Mouse (Mus musculus) heart, adult 2 months (tissue): Measurements from ENCODE around the gene Spag16. TPM values are rescaled to one million over a fixed set of nuclear protein-coding genes. Genes with fewer than 3 reads are reported as not detected.

ENCODE experiments used
- DNase-seq, 2 experiments: peaks; one replicate each; pipeline ENCODE4 v3.0.0; 2021
- H3K27ac ChIP-seq: fragments of 200-600 bp; 2 replicates; pipeline ENCODE4 v1.8.1; 2022
- H3K27me3 ChIP-seq: fragments of 200-500 bp; 2 replicates; pipeline ENCODE4 v1.6.1; 2012; ENCODE audit warnings: mild to moderate bottlenecking, low read length, inconsistent platforms, mixed read lengths; ENCODE audit not compliant: control insufficient read depth, insufficient read depth
- H3K36me3 ChIP-seq: fragments of 200-500 bp; 2 replicates; pipeline ENCODE4 v1.6.1; 2012; ENCODE audit warnings: low read length, inconsistent platforms; ENCODE audit not compliant: control insufficient read depth, insufficient read depth
- H3K4me1 ChIP-seq: fragments of 200-500 bp; 2 replicates; pipeline ENCODE4 v1.6.1; 2011; ENCODE audit warnings: low read length; ENCODE audit not compliant: control insufficient read depth, insufficient read depth
- H3K4me3 ChIP-seq: fragments of 200-600 bp; 2 replicates; pipeline ENCODE4 v1.8.1; 2022
- H3K79me2 ChIP-seq: fragments of 200-500 bp; replicated peaks from 2 replicates; pipeline ENCODE4 v1.6.1; 2012; ENCODE audit warnings: mild to moderate bottlenecking, inconsistent platforms, low read length, moderate library complexity, mixed read lengths; ENCODE audit not compliant: control insufficient read depth, insufficient read depth
- H3K9ac ChIP-seq: fragments of 200-500 bp; 2 replicates; pipeline ENCODE4 v1.6.1; 2012; ENCODE audit warnings: low read depth, mild to moderate bottlenecking, control low read depth, inconsistent platforms, low read length, mixed read lengths
- CTCF ChIP-seq: fragments of 200-600 bp; IDR thresholded peaks from 2 replicates; pipeline ENCODE4 v1.8.1; 2022; ENCODE audit warnings: antibody characterized with exemption, mild to moderate bottlenecking, moderate library complexity
- EP300 ChIP-seq: fragments of 200-500 bp; IDR thresholded peaks from 2 replicates; pipeline ENCODE4 v1.6.1; 2011; ENCODE audit warnings: low read depth, low read length, control low read depth; ENCODE audit not compliant: insufficient read depth
- POLR2A ChIP-seq: fragments of 200-500 bp; IDR thresholded peaks from 2 replicates; pipeline ENCODE4 v1.6.1; 2011; ENCODE audit warnings: mild to moderate bottlenecking, low read depth, low read length, control low read depth; ENCODE audit not compliant: insufficient read depth
- WGBS: fragments of 180-500 bp; shearing (Covaris S2); methylation state at CpG from one replicate; pipeline ENCODE4 v1.1.7; 2018; 5-methylcytosine and 5-hydroxymethylcytosine counted together
- intact Hi-C: fragments of 180-260 bp; cut with DNase I; formaldehyde crosslinking; loops from one replicate; pipeline ENCODE4 v1.15.1; 2025
- polyA plus RNA-seq: library from polyadenylated mRNA; depleted of rRNA; stranded (reverse); fragments of >200 nt; gene quantifications from 2 replicates; pipeline ENCODE4 v1.2.3, GENCODE M21; 2012
- total RNA-seq, 2 experiments: library from RNA; stranded (reverse); gene quantifications; 2 replicates each; pipeline ENCODE4 v1.2.3; 2021

The Spag16 gene
- total and polyA plus RNA-seq, 3 experiments = 0.47 TPM; not detected in 2

GRCm38 (mm10) chr1:69853436-69853835 lies 26.7 kb downstream of the Spag16 start:
- no peak for TF ChIP-seq POLR2A
- TF ChIP-seq CTCF = no peak
- no peak for TF ChIP-seq EP300

GRCm38 (mm10) chr1:69867776-69868175 lies 41.0 kb downstream of the Spag16 start:
- Histone ChIP-seq H3K9ac (no peak overlapping the region), H3K36me3 (no peaks in the 10 kb centered on the region), H3K4me1 (no peaks in the 10 kb centered on the region), H3K79me2 (no peaks in the 10 kb centered on the region), H3K27ac (no peak overlapping the region), H3K27me3 (no peaks in the 10 kb centered on the region), H3K4me3 (no peak overlapping the region)
- no peak for TF ChIP-seq EP300
- TF ChIP-seq CTCF = no peak
- no peak for TF ChIP-seq POLR2A
- DNase-seq = no peak
- intact Hi-C loops = no loop called here
- WGBS = 71% methylated on average over 4 of the region's 4 CpGs

More at GRCm38 (mm10) chr1:69853436-69853835, 26.7 kb downstream of the Spag16 start:
- no peaks in the 10 kb centered on the region for H3K27me3 ChIP-seq
- no peak overlapping the region for H3K4me3 ChIP-seq
- WGBS = 51% methylated on average over 7 of the region's 7 CpGs
- no peak overlapping the region for H3K9ac ChIP-seq
- intact Hi-C loops = no loop called here
- no peaks in the 10 kb centered on the region for H3K36me3 ChIP-seq
- H3K27ac ChIP-seq = no peak overlapping the region
- no peaks in the 10 kb centered on the region for H3K79me2 ChIP-seq
- H3K4me1 ChIP-seq = no peaks in the 10 kb centered on the region
- DNase-seq = no peak

GRCm38 (mm10) chr1:69956606-69957005 lies 129.8 kb downstream of the Spag16 start:
- intact Hi-C loops = no loop called here
- no peak overlapping the region for H3K27ac ChIP-seq
- H3K36me3 ChIP-seq = no peaks in the 10 kb centered on the region
- WGBS = 34% methylated on average over 3 of the region's 3 CpGs
- no peaks in the 10 kb centered on the region for H3K79me2 ChIP-seq
- H3K4me1 ChIP-seq = no peaks in the 10 kb centered on the region
- H3K27me3 ChIP-seq = no peaks in the 10 kb centered on the region
- no peak for DNase-seq
- H3K4me3 ChIP-seq = no peak overlapping the region
- TF ChIP-seq EP300 (no peak), CTCF (no peak), POLR2A (no peak)
- H3K9ac ChIP-seq = no peak overlapping the region

GRCm38 (mm10) chr1:69996874-69997273 lies 170.1 kb downstream of the Spag16 start:
- intact Hi-C loops = no loop called here

GRCm38 (mm10) chr1:70012991-70013390 lies 186.2 kb downstream of the Spag16 start:
- no peak overlapping the region for H3K27ac ChIP-seq
- H3K4me3 ChIP-seq = no peak overlapping the region
- intact Hi-C loops = no loop called here
- no peaks in the 10 kb centered on the region for H3K4me1 ChIP-seq
- no peak overlapping the region for H3K9ac ChIP-seq
- no peaks in the 10 kb centered on the region for H3K36me3 ChIP-seq
- 75% methylated on average over 3 of the region's 3 CpGs for WGBS
- no peaks in the 10 kb centered on the region for H3K79me2 ChIP-seq
- H3K27me3 ChIP-seq = no peaks in the 10 kb centered on the region
- DNase-seq = no peak
- TF ChIP-seq EP300 (no peak), CTCF (no peak)

More at GRCm38 (mm10) chr1:69996874-69997273, 170.1 kb downstream of the Spag16 start:
- Histone ChIP-seq H3K4me1 (no peaks in the 10 kb centered on the region), H3K79me2 (no peaks in the 10 kb centered on the region), H3K27ac (no peak overlapping the region), H3K27me3 (no peaks in the 10 kb centered on the region), H3K9ac (no peak overlapping the region), H3K4me3 (no peak overlapping the region), H3K36me3 (no peaks in the 10 kb centered on the region)
- no peak for DNase-seq
- TF ChIP-seq POLR2A (no peak), EP300 (no peak), CTCF (no peak)

GRCm38 (mm10) chr1:70037384-70037783 lies 210.6 kb downstream of the Spag16 start:
- H3K36me3 ChIP-seq = no peaks in the 10 kb centered on the region
- no peak overlapping the region for H3K9ac ChIP-seq
- WGBS = 71% methylated on average over 3 of the region's 3 CpGs
- intact Hi-C loops = no loop called here
- no peaks in the 10 kb centered on the region for H3K79me2 ChIP-seq
- no peak overlapping the region for H3K27ac ChIP-seq
- TF ChIP-seq EP300 = no peak
- TF ChIP-seq CTCF = no peak
- no peak for TF ChIP-seq POLR2A
- no peak for DNase-seq
- no peaks in the 10 kb centered on the region for H3K4me1 ChIP-seq
- no peaks in the 10 kb centered on the region for H3K27me3 ChIP-seq
- no peak overlapping the region for H3K4me3 ChIP-seq

GRCm38 (mm10) chr1:70067404-70067803 lies 240.6 kb downstream of the Spag16 start:
- Histone ChIP-seq H3K4me1 (no peaks in the 10 kb centered on the region), H3K36me3 (no peaks in the 10 kb centered on the region), H3K9ac (no peak overlapping the region), H3K27me3 (no peaks in the 10 kb centered on the region), H3K79me2 (no peaks in the 10 kb centered on the region), H3K27ac (no peak overlapping the region), H3K4me3 (no peak overlapping the region)
- intact Hi-C loops = no loop called here
- DNase-seq = no peak
- WGBS = 55% methylated on average over 1 of the region's 1 CpGs
- TF ChIP-seq POLR2A (no peak), CTCF (no peak), EP300 (no peak)
